Mouse (Mus musculus) liver, postnatal 0 days (tissue): ENCODE data around the gene Atp1a4. TPM values are rescaled to one million over a fixed set of nuclear protein-coding genes. Genes with fewer than 3 reads are reported as not detected.

Experiments
- ATAC-seq: fragments of 200-750 bp; cut with Nextera tagmentation; 2 replicates; pipeline ENCODE4 v1.8.0; 2017; ENCODE audit warnings: mild to moderate bottlenecking, moderate library complexity
- DNase-seq: peaks from one replicate; pipeline ENCODE4 v3.0.0-alpha.2; 2016
- H3K27ac ChIP-seq: fragments of 300-500 bp; sonication (generic); 2 replicates; pipeline ENCODE4 v1.5.1; 2014; ENCODE audit warnings: antibody characterized with exemption, moderate library complexity, mild to moderate bottlenecking, low read depth
- H3K27me3 ChIP-seq: fragments of 300-500 bp; sonication (generic); 2 replicates; pipeline ENCODE4 v1.6.1; 2014; ENCODE audit warnings: low read length, control low read depth, mixed read lengths; ENCODE audit not compliant: insufficient read depth
- H3K36me3 ChIP-seq: fragments of 300-500 bp; sonication (generic); replicated peaks from 2 replicates; pipeline ENCODE4 v1.6.1; 2014; ENCODE audit warnings: mild to moderate bottlenecking, control low read depth, low read length, moderate library complexity, mixed read lengths; ENCODE audit not compliant: insufficient read depth
- H3K4me1 ChIP-seq: fragments of 300-500 bp; sonication (generic); 2 replicates; pipeline ENCODE4 v1.6.1; 2014; ENCODE audit warnings: antibody characterized with exemption, mild to moderate bottlenecking, control low read depth; ENCODE audit not compliant: insufficient read depth
- H3K4me2 ChIP-seq: fragments of 300-500 bp; sonication (generic); 2 replicates; pipeline ENCODE4 v1.6.1; 2014; ENCODE audit warnings: low read depth, mild to moderate bottlenecking, low read length, moderate library complexity, mixed read lengths
- H3K4me3 ChIP-seq: fragments of 300-500 bp; sonication (generic); 2 replicates; pipeline ENCODE4 v1.5.1; 2014; ENCODE audit warnings: low read depth, low read length
- H3K9ac ChIP-seq: fragments of 300-500 bp; sonication (generic); replicated peaks from 2 replicates; pipeline ENCODE4 v1.6.1; 2014; ENCODE audit warnings: mild to moderate bottlenecking, moderate library complexity
- H3K9me3 ChIP-seq: fragments of 300-500 bp; sonication (generic); 2 replicates; pipeline ENCODE4 v1.6.1; 2016; ENCODE audit warnings: mild to moderate bottlenecking, control low read depth, low read length, mixed read lengths
- CTCF ChIP-seq: sonication (generic); IDR thresholded peaks from 2 replicates; pipeline ENCODE4 v1.5.1; 2016; ENCODE audit warnings: antibody characterized with exemption, low read depth
- EP300 ChIP-seq: IDR thresholded peaks from 2 replicates; pipeline ENCODE4 v1.6.1; 2016; ENCODE audit warnings: antibody characterized with exemption, low read depth, mild to moderate bottlenecking
- WGBS: fragments of 180-500 bp; shearing (Covaris S2); extraction: QIAGEN DNeasy Blood & Tissue Kit; methylation state at CpG from one replicate; pipeline ENCODE4 v1.1.7; 2014; ENCODE audit not compliant: insufficient replicate concordance; 5-methylcytosine and 5-hydroxymethylcytosine counted together
- polyA plus RNA-seq: library from polyadenylated mRNA; unstranded; fragments of >200 nt; fragmentation: Nextera tagmentation; extraction: Ambion mirVana; gene quantifications from 2 replicates; pipeline ENCODE4 v1.2.1, GENCODE M21; 2015

Atp1a4 gene
- 0.04 and 0.08 TPM in 2 replicates for polyA plus RNA-seq

- Histone ChIP-seq H3K9me3 (no peaks in the 10 kb centered on the region), H3K4me3 (no peak within 1 kb of the TSS), H3K27ac (no peak within 1 kb of the TSS), H3K9ac (no peak within 1 kb of the TSS), H3K4me1 (no peaks in the 10 kb centered on the region), H3K36me3 (no peaks in the 10 kb centered on the region), H3K4me2 (no peak within 1 kb of the TSS), H3K27me3 (no peaks in the 10 kb centered on the region)
- DNase-seq (no peak), ATAC-seq (no peak)
- TF ChIP-seq EP300 (no peak), CTCF (no peak)
- 76% methylated on average over 6 of the region's 6 CpGs for WGBS
Observed at GRCm38 (mm10) chr1:172258314-172258713, at the start of gene Atp1a4. Gene Atp1a4, minus strand, starts transcription at chr1:172258414.

- H3K4me1 ChIP-seq, result peaks cover 43% of the 10 kb centered on the region
- H3K9me3 ChIP-seq, result no peaks in the 10 kb centered on the region
- 59% methylated on average over 10 of the region's 10 CpGs for WGBS
- DNase-seq, result peak; percentile 52
- no peak overlapping the region for H3K4me2 ChIP-seq
- TF ChIP-seq CTCF, result no peak
- 0 out of 2 replicates have a peak, but pooled peaks have one; percentile 27 for TF ChIP-seq EP300
- H3K4me3 ChIP-seq, result no peak overlapping the region
- peak; percentile 63 for ATAC-seq
- H3K36me3 ChIP-seq, result no peaks in the 10 kb centered on the region
- peak overlapping the region; percentile 82 for H3K27ac ChIP-seq
- H3K9ac ChIP-seq, result peak overlapping the region; percentile 50
- H3K27me3 ChIP-seq, result no peaks in the 10 kb centered on the region
Observed at GRCm38 (mm10) chr1:172307936-172308335, 49.7 kb upstream of the Atp1a4 start.

GRCm38 (mm10) chr1:172306885-172307284 lies 48.7 kb upstream of the Atp1a4 start:
- H3K9me3 ChIP-seq, result no peaks in the 10 kb centered on the region
- no peak for ATAC-seq
- H3K9ac ChIP-seq, result no peak overlapping the region
- peaks cover 47% of the 10 kb centered on the region for H3K4me1 ChIP-seq
- no peak overlapping the region for H3K4me3 ChIP-seq
- H3K27me3 ChIP-seq, result no peaks in the 10 kb centered on the region
- no peak overlapping the region for H3K4me2 ChIP-seq
- 73% methylated on average over 6 of the region's 6 CpGs for WGBS
- H3K36me3 ChIP-seq, result no peaks in the 10 kb centered on the region
- TF ChIP-seq EP300 (no peak), CTCF (no peak)
- no peak for DNase-seq
- H3K27ac ChIP-seq, result no peak overlapping the region

- H3K4me1 ChIP-seq, result peaks cover 44% of the 10 kb centered on the region
- H3K27me3 ChIP-seq, result no peaks in the 10 kb centered on the region
- no peak overlapping the region for H3K4me2 ChIP-seq
- DNase-seq (no peak), ATAC-seq (no peak)
- H3K9ac ChIP-seq, result no peak overlapping the region
- no peaks in the 10 kb centered on the region for H3K36me3 ChIP-seq
- no peaks in the 10 kb centered on the region for H3K9me3 ChIP-seq
- 20% methylated on average over 4 of the region's 4 CpGs for WGBS
- no peak overlapping the region for H3K4me3 ChIP-seq
- peak overlapping the region; percentile 3; the same call in 1 of the 2 replicates for H3K27ac ChIP-seq
- no peak for TF ChIP-seq CTCF
- no peak for TF ChIP-seq EP300
Observed at GRCm38 (mm10) chr1:172306196-172306595, 48.0 kb upstream of the Atp1a4 start.

- Histone ChIP-seq H3K36me3 (no peaks in the 10 kb centered on the region), H3K4me3 (no peak overlapping the region), H3K9me3 (no peaks in the 10 kb centered on the region), H3K9ac (no peak overlapping the region), H3K4me1 (peaks cover 39% of the 10 kb centered on the region), H3K27me3 (no peaks in the 10 kb centered on the region), H3K4me2 (no peak overlapping the region), H3K27ac (peak overlapping the region; percentile 3; the same call in 1 of the 2 replicates)
- no peak for ATAC-seq
- WGBS, result 51% methylated on average over 3 of the region's 3 CpGs
- TF ChIP-seq EP300 (no peak), CTCF (peak; percentile 52)
- no peak for DNase-seq
Observed at GRCm38 (mm10) chr1:172305635-172306034, 47.4 kb upstream of the Atp1a4 start.

GRCm38 (mm10) chr1:172305153-172305552 lies 46.9 kb upstream of the Atp1a4 start:
- no peak for DNase-seq
- H3K36me3 ChIP-seq, result no peaks in the 10 kb centered on the region
- ATAC-seq, result no peak
- H3K4me1 ChIP-seq, result peaks cover 34% of the 10 kb centered on the region
- no peaks in the 10 kb centered on the region for H3K27me3 ChIP-seq
- 56% methylated on average over 2 of the region's 2 CpGs for WGBS
- H3K9me3 ChIP-seq, result no peaks in the 10 kb centered on the region
- TF ChIP-seq CTCF (no peak), EP300 (no peak)
- no peak overlapping the region for H3K4me2 ChIP-seq
- no peak overlapping the region for H3K4me3 ChIP-seq
- no peak overlapping the region for H3K9ac ChIP-seq
- no peak overlapping the region for H3K27ac ChIP-seq
